Mouse (Mus musculus): ENCODE measurements around the gene Mmp28. TPM values are rescaled to one million over a fixed set of nuclear protein-coding genes. Genes with fewer than 3 reads are reported as not detected.

Gene Mmp28
- total RNA-seq (2021), result 1 to 10 TPM; 3.0 to 4.7 TPM
- long read RNA-seq, experiment 1, result 0 reads
- long read RNA-seq, experiment 2, result 0 reads

- DNase-seq, result peak; percentile 79 to 84
Observed at GRCm38 (mm10) chr11:83462711-83463244, at the start of gene Mmp28. TSS of gene Mmp28 (minus strand) at chr11:83463071.

- no peak for DNase-seq
Observed at GRCm38 (mm10) chr11:83509521-83509920, 46.6 kb upstream of the Mmp28 start.

GRCm38 (mm10) chr11:83504308-83504707, 41.4 kb upstream of the Mmp28 start:
- no peak for DNase-seq

- no peak for DNase-seq
Observed at GRCm38 (mm10) chr11:83495571-83495970, 32.7 kb upstream of the Mmp28 start.

GRCm38 (mm10) chr11:83491488-83491887, 28.6 kb upstream of the Mmp28 start:
- no peak for DNase-seq

- peak in 1 of 2 experiments; percentile 56 for DNase-seq
Observed at GRCm38 (mm10) chr11:83473235-83474016, 10.6 kb upstream of the Mmp28 start.

GRCm38 (mm10) chr11:83472324-83473234, 9.7 kb upstream of the Mmp28 start, which contains the start of gene Taf15:
TSS of gene Taf15 (plus strand) at chr11:83473086.
- DNase-seq, result peak; percentile 98 to 99

- peak in 1 of 2 experiments; percentile 3 for DNase-seq
Observed at GRCm38 (mm10) chr11:83471766-83472165, 8.9 kb upstream of the Mmp28 start.

GRCm38 (mm10) chr11:83468765-83469164, 5.9 kb upstream of the Mmp28 start:
- DNase-seq, result no peak

- peak; percentile 82 to 92 for DNase-seq
Observed at GRCm38 (mm10) chr11:83467120-83467652, 4.3 kb upstream of the Mmp28 start.

- peak; percentile 77 to 83 for DNase-seq
Observed at GRCm38 (mm10) chr11:83465976-83466375, 3.1 kb upstream of the Mmp28 start.

GRCm38 (mm10) chr11:83461462-83462027, 1.3 kb downstream of the Mmp28 start:
- no peak for DNase-seq

- peak in 1 of 2 experiments; percentile 71 for DNase-seq
Observed at GRCm38 (mm10) chr11:83457912-83458601, 4.8 kb downstream of the Mmp28 start.

GRCm38 (mm10) chr11:83457257-83457656, 5.6 kb downstream of the Mmp28 start:
- DNase-seq, result no peak

GRCm38 (mm10) chr11:83455608-83456007, 7.3 kb downstream of the Mmp28 start:
- DNase-seq, result no peak

- DNase-seq, result peak; percentile 63 to 76
Observed at GRCm38 (mm10) chr11:83454548-83454947, 8.3 kb downstream of the Mmp28 start.

- no peak for DNase-seq
Observed at GRCm38 (mm10) chr11:83451281-83451680, 11.6 kb downstream of the Mmp28 start.

- no peak for DNase-seq
Observed at GRCm38 (mm10) chr11:83450550-83450949, 12.3 kb downstream of the Mmp28 start.

- no peak for DNase-seq
Observed at GRCm38 (mm10) chr11:83449298-83449697, 13.6 kb downstream of the Mmp28 start.

- DNase-seq, result peak; percentile 63
Observed at GRCm38 (mm10) chr11:83448927-83449236, 14.0 kb downstream of the Mmp28 start.

All from heart, adult 18-20 months (tissue).